In the genomic region with DNA sequence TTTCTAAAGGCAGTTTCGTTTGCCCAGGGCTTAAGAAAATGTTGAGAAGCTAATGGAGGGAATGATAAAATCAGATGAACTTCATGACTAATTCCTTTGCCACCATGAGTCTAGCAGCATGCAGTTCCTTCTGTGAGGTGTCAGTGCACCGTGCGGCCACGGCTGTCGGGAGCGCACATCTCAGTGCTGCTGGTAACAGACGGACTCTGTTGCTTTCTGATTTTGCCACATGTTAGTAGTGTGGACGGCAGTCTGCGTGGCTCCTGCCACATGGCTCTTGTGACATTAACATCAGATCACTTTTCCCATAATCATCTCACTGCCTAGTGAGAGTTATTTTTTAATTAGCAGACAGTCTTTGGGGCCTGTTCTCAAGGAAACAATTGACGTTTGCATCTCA, we compare ENCODE assay signal across 24 mouse cellular contexts.
DNase-seq lines count a peak whose midpoint lies in the region; ATAC-seq lines count a peak whose summit lies in the region.
"Had no signal": no experiment of that assay in that cellular context is flagged by ENCODE, and none has a peak within 500 bp of the region (broad histone marks: within the 10 kb centered on the region; RNA-seq: fewer than 3 reads in every experiment).

No protein-coding gene starts in this region.

- no peak overlapping the region for H3K27ac ChIP-seq in hindbrain, embryonic 14.5 days
- no peak overlapping the region for H3K27ac ChIP-seq in hindbrain, embryonic 10.5 days
- H3K27ac ChIP-seq in hindbrain, embryonic 16.5 days (ENCODE audit: low read depth, low read length), result no peak overlapping the region
- no peak overlapping the region for H3K27ac ChIP-seq in hindbrain, embryonic 12.5 days
- no peak overlapping the region for H3K27ac ChIP-seq in midbrain, embryonic 16.5 days (ENCODE audit: low read length)
- no peak overlapping the region for H3K27ac ChIP-seq in midbrain, embryonic 13.5 days
- H3K27ac ChIP-seq in neural tube, embryonic 14.5 days (ENCODE audit: low read depth, low read length), result no peak overlapping the region
- H3K27ac ChIP-seq in neural tube, embryonic 15.5 days (replicated peaks), result no peak overlapping the region
- H3K27ac ChIP-seq: embryonic facial prominence, embryonic 13.5 days; embryonic facial prominence, embryonic 15.5 days; forebrain, embryonic 10.5 days; forebrain, embryonic 12.5 days had no signal

- H3K4me3 ChIP-seq in hindbrain, embryonic 14.5 days (replicated peaks; ENCODE audit: low read length), result no peak overlapping the region
- no peak overlapping the region for H3K4me3 ChIP-seq in hindbrain, embryonic 10.5 days
- no peak overlapping the region for H3K4me3 ChIP-seq in hindbrain, embryonic 16.5 days (ENCODE audit: low read length)
- H3K4me3 ChIP-seq in hindbrain, embryonic 12.5 days, result no peak overlapping the region
- no peak overlapping the region for H3K4me3 ChIP-seq in midbrain, embryonic 16.5 days (ENCODE audit: low read depth, low read length)
- H3K4me3 ChIP-seq in midbrain, embryonic 13.5 days (replicated peaks), result no peak overlapping the region
- H3K4me3 ChIP-seq in neural tube, embryonic 14.5 days (ENCODE audit: low read depth, low read length), result no peak overlapping the region
- no peak overlapping the region for H3K4me3 ChIP-seq in neural tube, embryonic 15.5 days (replicated peaks)
- H3K4me3 ChIP-seq: embryonic facial prominence, embryonic 13.5 days; embryonic facial prominence, embryonic 15.5 days; erythroblast, embryonic 14.5 days; forebrain, embryonic 10.5 days; forebrain, embryonic 12.5 days had no signal

- peaks cover 10% of the 10 kb centered on the region for H3K36me3 ChIP-seq in hindbrain, embryonic 14.5 days (replicated peaks; ENCODE audit: control insufficient read depth, insufficient read depth)
- peaks cover 6% of the 10 kb centered on the region; the same call in 1 of the 2 replicates for H3K36me3 ChIP-seq in hindbrain, embryonic 10.5 days
- no peaks in the 10 kb centered on the region for H3K36me3 ChIP-seq in hindbrain, embryonic 16.5 days (ENCODE audit: control insufficient read depth, insufficient read depth, low read length)
- peaks cover 3% of the 10 kb centered on the region for H3K36me3 ChIP-seq in hindbrain, embryonic 12.5 days
- peaks cover 4% of the 10 kb centered on the region; the same call in 1 of the 2 replicates for H3K36me3 ChIP-seq in midbrain, embryonic 16.5 days (ENCODE audit: control insufficient read depth, insufficient read depth, low read length)
- H3K36me3 ChIP-seq in midbrain, embryonic 13.5 days, result peaks cover 13% of the 10 kb centered on the region
- H3K36me3 ChIP-seq in neural tube, embryonic 14.5 days (ENCODE audit: control insufficient read depth, insufficient read depth, low read length), result no peaks in the 10 kb centered on the region; the same call in none of the 2 replicates
- H3K36me3 ChIP-seq in neural tube, embryonic 15.5 days, result peaks cover 11% of the 10 kb centered on the region

- peak; percentile 25 for DNase-seq in hindbrain, embryonic 14.5 days (ENCODE audit: low spot score)
- no peak for DNase-seq in hindbrain, embryonic 10.5 days (ENCODE audit: low spot score)
- DNase-seq: adrenal gland, adult 2 months; adrenal gland, postnatal 10 days; adrenal gland, postnatal 25 days; cerebellum, adult 11 months; cerebellum, adult 18-20 months; cerebellum, adult 8-10 months; cerebellum, adult 9-11 months; cerebellum, postnatal 14 days; cerebellum, postnatal 36 days; embryo, embryonic 11 days had no signal

- H3K9ac ChIP-seq in hindbrain, embryonic 14.5 days, result no peak overlapping the region
- H3K9ac ChIP-seq in hindbrain, embryonic 16.5 days (ENCODE audit: low read depth, low read length), result no peak overlapping the region
- no peak overlapping the region for H3K9ac ChIP-seq in hindbrain, embryonic 12.5 days
- no peak overlapping the region for H3K9ac ChIP-seq in midbrain, embryonic 16.5 days (ENCODE audit: low read depth, low read length)
- no peak overlapping the region for H3K9ac ChIP-seq in midbrain, embryonic 13.5 days (replicated peaks)
- no peak overlapping the region for H3K9ac ChIP-seq in neural tube, embryonic 14.5 days (replicated peaks; ENCODE audit: low read depth, low read length)
- H3K9ac ChIP-seq in neural tube, embryonic 15.5 days (replicated peaks), result no peak overlapping the region
- H3K9ac ChIP-seq: embryonic facial prominence, embryonic 13.5 days; embryonic facial prominence, embryonic 15.5 days; forebrain, embryonic 12.5 days had no signal

- 77% methylated on average over 10 of the region's 10 CpGs for WGBS in hindbrain, embryonic 14.5 days
- 90% methylated on average over 10 of the region's 10 CpGs for WGBS in hindbrain, embryonic 10.5 days
- 67% methylated on average over 10 of the region's 10 CpGs for WGBS in hindbrain, embryonic 16.5 days
- WGBS in hindbrain, embryonic 12.5 days, result 93% methylated on average over 10 of the region's 10 CpGs
- 76% methylated on average over 10 of the region's 10 CpGs for WGBS in midbrain, embryonic 16.5 days
- WGBS in midbrain, embryonic 13.5 days, result 84% methylated on average over 10 of the region's 10 CpGs
- WGBS in neural tube, embryonic 14.5 days, result 76% methylated on average over 10 of the region's 10 CpGs
- WGBS in neural tube, embryonic 15.5 days, result 80% methylated on average over 10 of the region's 10 CpGs

- 0 out of 2 replicates have a peak, but pooled peaks have one; percentile 40 for ATAC-seq in hindbrain, embryonic 14.5 days (ENCODE audit: low FRiP score)
- ATAC-seq in hindbrain, embryonic 16.5 days, result peak; percentile 45; the same call in 1 of the 2 replicates
- no peak for ATAC-seq in hindbrain, embryonic 12.5 days (ENCODE audit: low FRiP score)
- 0 out of 2 replicates have a peak, but pooled peaks have one; percentile 60 for ATAC-seq in midbrain, embryonic 16.5 days
- no peak for ATAC-seq in midbrain, embryonic 13.5 days
- peak; percentile 57; the same call in 1 of the 2 replicates for ATAC-seq in neural tube, embryonic 14.5 days (ENCODE audit: low read depth)
- ATAC-seq in neural tube, embryonic 15.5 days (ENCODE audit: low FRiP score), result no peak
- ATAC-seq: forebrain, embryonic 14.5 days had no signal

- 0 out of 2 replicates have a peak, but pooled peaks cover 7% of the 10 kb centered on the region for H3K4me1 ChIP-seq in hindbrain, embryonic 14.5 days (replicated peaks; ENCODE audit: control insufficient read depth, insufficient read depth, low read length)
- no peaks in the 10 kb centered on the region for H3K4me1 ChIP-seq in hindbrain, embryonic 10.5 days (replicated peaks)
- no peaks in the 10 kb centered on the region for H3K4me1 ChIP-seq in hindbrain, embryonic 16.5 days (ENCODE audit: control insufficient read depth, insufficient read depth, low read depth, low read length)
- peaks cover 3% of the 10 kb centered on the region; the same call in 1 of the 2 replicates for H3K4me1 ChIP-seq in hindbrain, embryonic 12.5 days
- H3K4me1 ChIP-seq in midbrain, embryonic 16.5 days (ENCODE audit: control insufficient read depth, insufficient read depth, low read length), result no peaks in the 10 kb centered on the region; the same call in none of the 2 replicates
- no peaks in the 10 kb centered on the region for H3K4me1 ChIP-seq in midbrain, embryonic 13.5 days (replicated peaks)
- H3K4me1 ChIP-seq in neural tube, embryonic 14.5 days (ENCODE audit: control insufficient read depth, insufficient read depth, low read length), result no peaks in the 10 kb centered on the region
- H3K4me1 ChIP-seq in neural tube, embryonic 15.5 days, result no peaks in the 10 kb centered on the region
- H3K4me1 ChIP-seq: embryonic facial prominence, embryonic 13.5 days; embryonic facial prominence, embryonic 15.5 days; forebrain, embryonic 10.5 days had no signal

- no peaks in the 10 kb centered on the region for H3K9me3 ChIP-seq in hindbrain, embryonic 14.5 days (ENCODE audit: control insufficient read depth, low read length)
- H3K9me3 ChIP-seq in hindbrain, embryonic 10.5 days, result no peaks in the 10 kb centered on the region
- H3K9me3 ChIP-seq in hindbrain, embryonic 16.5 days (ENCODE audit: control insufficient read depth, low read length), result no peaks in the 10 kb centered on the region
- H3K9me3 ChIP-seq in hindbrain, embryonic 12.5 days (replicated peaks), result no peaks in the 10 kb centered on the region
- H3K9me3 ChIP-seq in midbrain, embryonic 16.5 days (replicated peaks; ENCODE audit: control insufficient read depth, low read length, poor library complexity, severe bottlenecking), result no peaks in the 10 kb centered on the region
- H3K9me3 ChIP-seq in midbrain, embryonic 13.5 days, result no peaks in the 10 kb centered on the region
- H3K9me3 ChIP-seq in neural tube, embryonic 14.5 days (ENCODE audit: control insufficient read depth, low read length), result no peaks in the 10 kb centered on the region
- H3K9me3 ChIP-seq in neural tube, embryonic 15.5 days (replicated peaks), result no peaks in the 10 kb centered on the region
- H3K9me3 ChIP-seq: embryonic facial prominence, embryonic 13.5 days; embryonic facial prominence, embryonic 15.5 days; forebrain, embryonic 10.5 days; forebrain, embryonic 12.5 days had no signal

- no peaks in the 10 kb centered on the region for H3K27me3 ChIP-seq in hindbrain, embryonic 14.5 days (ENCODE audit: control insufficient read depth, insufficient read depth, low read length)
- H3K27me3 ChIP-seq in hindbrain, embryonic 10.5 days (ENCODE audit: insufficient read depth, poor library complexity, severe bottlenecking), result no peaks in the 10 kb centered on the region
- H3K27me3 ChIP-seq in hindbrain, embryonic 16.5 days (replicated peaks; ENCODE audit: control insufficient read depth, insufficient read depth, low read length), result no peaks in the 10 kb centered on the region
- H3K27me3 ChIP-seq in hindbrain, embryonic 12.5 days, result no peaks in the 10 kb centered on the region
- no peaks in the 10 kb centered on the region for H3K27me3 ChIP-seq in midbrain, embryonic 16.5 days (ENCODE audit: control insufficient read depth, insufficient read depth, low read depth, low read length)
- H3K27me3 ChIP-seq in midbrain, embryonic 13.5 days, result no peaks in the 10 kb centered on the region
- no peaks in the 10 kb centered on the region for H3K27me3 ChIP-seq in neural tube, embryonic 14.5 days (ENCODE audit: control insufficient read depth, insufficient read depth, low read length)
- no peaks in the 10 kb centered on the region for H3K27me3 ChIP-seq in neural tube, embryonic 15.5 days (replicated peaks)
- H3K27me3 ChIP-seq: embryonic facial prominence, embryonic 13.5 days; embryonic facial prominence, embryonic 15.5 days; forebrain, embryonic 12.5 days had no signal

- no peak overlapping the region for H3K4me2 ChIP-seq in hindbrain, embryonic 14.5 days (replicated peaks)
- H3K4me2 ChIP-seq in hindbrain, embryonic 16.5 days (ENCODE audit: low read length), result no peak overlapping the region
- H3K4me2 ChIP-seq in hindbrain, embryonic 12.5 days (replicated peaks), result no peak overlapping the region
- no peak overlapping the region for H3K4me2 ChIP-seq in midbrain, embryonic 16.5 days (ENCODE audit: low read length)
- H3K4me2 ChIP-seq in midbrain, embryonic 13.5 days (replicated peaks), result no peak overlapping the region
- no peak overlapping the region for H3K4me2 ChIP-seq in neural tube, embryonic 14.5 days (ENCODE audit: low read depth, low read length)
- H3K4me2 ChIP-seq in neural tube, embryonic 15.5 days, result no peak overlapping the region
- H3K4me2 ChIP-seq: embryonic facial prominence, embryonic 13.5 days; embryonic facial prominence, embryonic 15.5 days; forebrain, embryonic 12.5 days had no signal

Comparison
In these comparisons a context has a peak if more than half of its experiments do, and no peak if none do; other contexts are left out.
1. ATAC-seq: peak in hindbrain, embryonic 14.5 days (single experiment), hindbrain, embryonic 16.5 days (single experiment), midbrain, embryonic 16.5 days (single experiment) and neural tube, embryonic 14.5 days (single experiment); none in hindbrain, embryonic 12.5 days (single experiment), midbrain, embryonic 13.5 days (single experiment) and neural tube, embryonic 15.5 days (single experiment).